Mouse (Mus musculus) spleen, postnatal 4 days (tissue): ENCODE results near the gene Lipc.

Experiments
- DNase-seq, 2 experiments: peaks; one replicate each; pipeline ENCODE4 v3.0.0; 2022; ENCODE audit warnings: low spot score in 2 of 2

Gene Lipc

GRCm38 (mm10) chr9:70952126-70952525 is at the start of gene Lipc:
Gene Lipc, minus strand, starts transcription at chr9:70952226.
- no peak for DNase-seq

GRCm38 (mm10) chr9:70999161-70999560 is 47.1 kb upstream of the Lipc start:
- DNase-seq = no peak

- no peak for DNase-seq
Measured at GRCm38 (mm10) chr9:70998719-70999118, 46.7 kb upstream of the Lipc start.

GRCm38 (mm10) chr9:70993326-70993725 is 41.3 kb upstream of the Lipc start:
- no peak for DNase-seq

- DNase-seq = no peak
Measured at GRCm38 (mm10) chr9:70991401-70991800, 39.4 kb upstream of the Lipc start.

- DNase-seq = no peak
Measured at GRCm38 (mm10) chr9:70987210-70987609, 35.2 kb upstream of the Lipc start.

- no peak for DNase-seq
Measured at GRCm38 (mm10) chr9:70982991-70983480, 31.0 kb upstream of the Lipc start.

- DNase-seq = no peak
Measured at GRCm38 (mm10) chr9:70981721-70982120, 29.7 kb upstream of the Lipc start.

- DNase-seq = no peak
Measured at GRCm38 (mm10) chr9:70979641-70980040, 27.6 kb upstream of the Lipc start.

- no peak for DNase-seq
Measured at GRCm38 (mm10) chr9:70979171-70979570, 27.1 kb upstream of the Lipc start.

GRCm38 (mm10) chr9:70977392-70977791 is 25.4 kb upstream of the Lipc start:
- no peak for DNase-seq

GRCm38 (mm10) chr9:70975921-70976320 is 23.9 kb upstream of the Lipc start:
- no peak for DNase-seq

GRCm38 (mm10) chr9:70973286-70973685 is 21.3 kb upstream of the Lipc start:
- DNase-seq = no peak

- DNase-seq = no peak
Measured at GRCm38 (mm10) chr9:70969244-70969643, 17.2 kb upstream of the Lipc start.

GRCm38 (mm10) chr9:70965999-70966994 is 14.3 kb upstream of the Lipc start:
- no peak for DNase-seq

GRCm38 (mm10) chr9:70965422-70965821 is 13.4 kb upstream of the Lipc start:
- no peak for DNase-seq

- no peak for DNase-seq
Measured at GRCm38 (mm10) chr9:70965011-70965410, 13.0 kb upstream of the Lipc start.

- DNase-seq = no peak
Measured at GRCm38 (mm10) chr9:70963461-70963891, 11.4 kb upstream of the Lipc start.

GRCm38 (mm10) chr9:70962781-70963455 is 10.9 kb upstream of the Lipc start:
- no peak for DNase-seq

GRCm38 (mm10) chr9:70960301-70960700 is 8.3 kb upstream of the Lipc start:
- DNase-seq = no peak

GRCm38 (mm10) chr9:70959866-70960265 is 7.8 kb upstream of the Lipc start:
- DNase-seq = no peak

- no peak for DNase-seq
Measured at GRCm38 (mm10) chr9:70959447-70959846, 7.4 kb upstream of the Lipc start.

- no peak for DNase-seq
Measured at GRCm38 (mm10) chr9:70958381-70958780, 6.4 kb upstream of the Lipc start.
